20 mouse cellular contexts compared by ENCODE assay signal in genomic region chr2:130685426-130685825, GRCm38 (mm10). TPM values are rescaled to one million over a fixed set of nuclear protein-coding genes. Genes with fewer than 3 reads are reported as not detected.
DNase-seq lines count a peak whose midpoint lies in the region; ATAC-seq and TF ChIP-seq lines count a peak whose summit lies in the region.
"Had no signal": no experiment of that assay in that cellular context is flagged by ENCODE, and none has a peak within 500 bp of the region (broad histone marks: within the 10 kb centered on the region; RNA-seq: fewer than 3 reads in every experiment).

No protein-coding gene starts in this region.

- intact Hi-C loops in heart, postnatal 10 days (cut with DNase I): no loop called here

- H3K27ac ChIP-seq in ES-E14 (ENCODE audit: insufficient read depth, low read depth, low read length, poor library complexity, severe bottlenecking): no peak overlapping the region
- H3K27ac ChIP-seq: embryonic facial prominence, embryonic 10.5 days; embryonic facial prominence, embryonic 12.5 days; forebrain, embryonic 13.5 days; forebrain, embryonic 15.5 days had no signal

- H3K4me1 ChIP-seq in E14TG2a.4 (replicated peaks; ENCODE audit: low read depth, low read length) (peaks cover 21% of the 10 kb centered on the region), ES-E14 (ENCODE audit: control insufficient read depth in 2 of 2, insufficient read depth in 2 of 2, low read length in 2 of 2, poor library complexity in 1 of 2) (no peaks in the 10 kb centered on the region)
- H3K4me1 ChIP-seq: embryonic facial prominence, embryonic 10.5 days; embryonic facial prominence, embryonic 12.5 days; forebrain, embryonic 13.5 days; forebrain, embryonic 15.5 days had no signal

- H3K4me3 ChIP-seq in E14TG2a.4 (replicated peaks; ENCODE audit: low read length) (peak overlapping the region; percentile 72), ES-E14 (ENCODE audit: insufficient read depth in 1 of 2, low read depth in 1 of 2, low read length in 2 of 2, poor library complexity in 1 of 2, severe bottlenecking in 1 of 2) (peak overlapping the region in 1 of 2 experiments; percentile 47; a peak in 2 of 4 replicates)
- H3K4me3 ChIP-seq: embryonic facial prominence, embryonic 10.5 days; embryonic facial prominence, embryonic 12.5 days; forebrain, embryonic 13.5 days; forebrain, embryonic 15.5 days had no signal

- in situ Hi-C loops in ES-E14 (cut with MboI; ENCODE audit: low sequenced_read_pairs in 2 of 2, unreplicated experiment in 2 of 2): no loop called here

- H3K36me3 ChIP-seq in E14TG2a.4 (ENCODE audit: insufficient read depth, low read length): peaks cover 89% of the 10 kb centered on the region
- peaks cover 31% of the 10 kb centered on the region for H3K36me3 ChIP-seq in ES-E14 (ENCODE audit: control insufficient read depth, insufficient read depth, low read length, poor library complexity, severe bottlenecking)

- 0 out of 2 replicates have a peak overlapping the region, but pooled peaks have one; percentile 3 for H3K9ac ChIP-seq in ES-E14 (ENCODE audit: insufficient read depth, low read depth, low read length, poor library complexity, severe bottlenecking)
- H3K9ac ChIP-seq: embryonic facial prominence, embryonic 12.5 days; forebrain, embryonic 13.5 days; forebrain, embryonic 15.5 days; forebrain, postnatal 0 days had no signal

- no peak for DNase-seq in ES-E14 (ENCODE audit: low read depth, low spot score)
- peak; percentile 50 for DNase-seq in ZHBTc4 (ENCODE audit: low read depth, low spot score)
- no peak for DNase-seq in heart, postnatal 10 days
- DNase-seq: adrenal gland, adult 2 months; adrenal gland, postnatal 10 days; adrenal gland, postnatal 25 days; cerebellum, adult 11 months; cerebellum, adult 18-20 months; cerebellum, adult 8-10 months; cerebellum, adult 9-11 months; cerebellum, postnatal 14 days; cerebellum, postnatal 36 days; forebrain, postnatal 0 days had no signal

- no peaks in the 10 kb centered on the region for H3K9me3 ChIP-seq in E14TG2a.4 (ENCODE audit: low read length)
- no peaks in the 10 kb centered on the region for H3K9me3 ChIP-seq in ES-E14 (ENCODE audit: control insufficient read depth, insufficient read depth, low read depth, low read length)
- H3K9me3 ChIP-seq: embryonic facial prominence, embryonic 10.5 days; embryonic facial prominence, embryonic 12.5 days; forebrain, embryonic 13.5 days; forebrain, embryonic 15.5 days had no signal

- no peak for ATAC-seq in megakaryocyte progenitor cell, adult 5-6 weeks (replicated peaks; ENCODE audit: poor library complexity)
- ATAC-seq: forebrain, embryonic 13.5 days; forebrain, embryonic 15.5 days; forebrain, postnatal 0 days had no signal

- TF ChIP-seq CTCF in E14TG2a.4 (conservative IDR thresholded peaks at IDR 0.05; ENCODE audit: low read length): no peak

- H3K27me3 ChIP-seq in E14TG2a.4 (ENCODE audit: insufficient read depth, low read length): no peaks in the 10 kb centered on the region
- H3K27me3 ChIP-seq: embryonic facial prominence, embryonic 12.5 days; forebrain, embryonic 13.5 days; forebrain, embryonic 15.5 days had no signal

TF ChIP-seq in ES-E14, 5 proteins besides CTCF, POLR2A, EP300 and RAD21:
- TF ChIP-seq ZNF384 (IDR thresholded peaks at IDR 0.05; ENCODE audit: low read depth, low read length): no peak
- TF ChIP-seq ZC3H11A (IDR thresholded peaks at IDR 0.05; ENCODE audit: borderline replicate concordance, low read depth, low read length): no peak
- TF ChIP-seq HCFC1 (IDR thresholded peaks at IDR 0.05; ENCODE audit: borderline replicate concordance, insufficient read depth, low read length): no peak
- TF ChIP-seq CHD2 (IDR thresholded peaks at IDR 0.05; ENCODE audit: low read depth, low read length): no peak
- no peak for TF ChIP-seq MAFK (IDR thresholded peaks at IDR 0.05; ENCODE audit: insufficient read depth, low read depth, low read length)

RNA-seq across cellular contexts. Expression of gene Slc4a11, which starts 11.9 kb away (rescaled TPM):
- 13.0 and 25.0 TPM in 2 replicates for total RNA-seq in ES-E14 (2012; rRNA removed)
- under 1 TPM; 0.20 to 0.38 TPM for total RNA-seq in heart, postnatal 10 days (2021)
- total RNA-seq in megakaryocyte progenitor cell, adult 5-6 weeks (2015): 0.15 TPM in 1 of 2 replicates, not detected in the other
- total RNA-seq in megakaryocyte progenitor cell, adult 5-6 weeks (2017): not detected in 2 replicates
- total RNA-seq: common myeloid progenitor, adult 5-6 weeks had no signal

RNA-seq across cellular contexts. Expression of gene Itpa, which starts 18.0 kb away (rescaled TPM):
- 55.0 and 83.4 TPM in 2 replicates for total RNA-seq in ES-E14 (2012; rRNA removed)
- 10 to 100 TPM; 27.0 to 29.4 TPM for total RNA-seq in heart, postnatal 10 days (2021)
- total RNA-seq in megakaryocyte progenitor cell, adult 5-6 weeks (2015): 39.0 and 43.1 TPM in 2 replicates
- total RNA-seq in megakaryocyte progenitor cell, adult 5-6 weeks (2017): 78.5 and 87.3 TPM in 2 replicates

RNA-seq across cellular contexts. Expression of gene Ddrgk1, which starts 21.0 kb away (rescaled TPM):
- total RNA-seq in ES-E14 (2012; rRNA removed): 60.1 and 62.4 TPM in 2 replicates
- total RNA-seq in heart, postnatal 10 days (2021): 10 to 100 TPM; 63.0 to 68.3 TPM
- total RNA-seq in megakaryocyte progenitor cell, adult 5-6 weeks (2015): 50.5 and 75.9 TPM in 2 replicates
- total RNA-seq in megakaryocyte progenitor cell, adult 5-6 weeks (2017): 72.4 and 107 TPM in 2 replicates

RNA-seq across cellular contexts. Expression of gene Lzts3, which starts 42.8 kb away (rescaled TPM):
- 3.4 and 4.4 TPM in 2 replicates for total RNA-seq in ES-E14 (2012; rRNA removed)
- total RNA-seq in heart, postnatal 10 days (2021): 1 to 10 TPM; 3.8 to 4.0 TPM
- 0.15 and 0.32 TPM in 2 replicates for total RNA-seq in megakaryocyte progenitor cell, adult 5-6 weeks (2015)
- 0.27 TPM in 1 of 2 replicates, not detected in the other for total RNA-seq in megakaryocyte progenitor cell, adult 5-6 weeks (2017)

RNA-seq across cellular contexts. Expression of gene Ubox5, which starts 55.6 kb away (rescaled TPM):
- total RNA-seq in ES-E14 (2012; rRNA removed): 5.0 and 5.8 TPM in 2 replicates
- total RNA-seq in heart, postnatal 10 days (2021): 1 to 10 TPM; 6.2 to 6.4 TPM
- 5.7 and 9.3 TPM in 2 replicates for total RNA-seq in megakaryocyte progenitor cell, adult 5-6 weeks (2015)
- total RNA-seq in megakaryocyte progenitor cell, adult 5-6 weeks (2017): 7.1 and 7.3 TPM in 2 replicates

Comparison
In these comparisons a context has a peak if more than half of its experiments do, and no peak if none do; other contexts are left out.
1. RNA of gene Slc4a11, which starts 11.9 kb away (total RNA-seq): 13.0 to 25.0 TPM in ES-E14; 0.20 to 0.38 TPM in heart, postnatal 10 days and 0.15 TPM in megakaryocyte progenitor cell, adult 5-6 weeks; every median in the first group is over 10 times any median in the second.